Mouse (Mus musculus): ENCODE data around the gene Pdzrn3. TPM values are rescaled to one million over a fixed set of nuclear protein-coding genes. Genes with fewer than 3 reads are reported as not detected.

Gene Pdzrn3
- total and polyA plus RNA-seq, 3 experiments: 0.08 TPM; not detected in 2

- TF ChIP-seq TBP (IDR thresholded peaks at IDR 0.05; ENCODE audit: low read depth, low read length): peak; percentile 57; the same call in 1 of the 2 replicates
- 0 out of 2 replicates have a peak, but pooled peaks have one; percentile 14 for TF ChIP-seq BHLHE40 (IDR thresholded peaks at IDR 0.05; ENCODE audit: borderline replicate concordance, low read depth, low read length)
- no peak for TF ChIP-seq E2F4 (IDR thresholded peaks at IDR 0.05; ENCODE audit: borderline replicate concordance, low read depth, low read length)
- no peak for TF ChIP-seq ZMIZ1 (IDR thresholded peaks at IDR 0.05; ENCODE audit: low read depth, low read length)
- no peak; the same call in 1 of the 2 replicates for TF ChIP-seq NELFE (IDR thresholded peaks at IDR 0.05; ENCODE audit: low read depth, low read length)
- peak; percentile 77 for TF ChIP-seq TAL1 (IDR thresholded peaks at IDR 0.05; ENCODE audit: low read length)
- TF ChIP-seq CHD2 (IDR thresholded peaks at IDR 0.05; ENCODE audit: low read length): no peak
- TF ChIP-seq MYB (IDR thresholded peaks at IDR 0.05; ENCODE audit: low read depth, low read length): peak; percentile 33; the same call in 1 of the 2 replicates
- no peak for TF ChIP-seq JUND (IDR thresholded peaks at IDR 0.05; ENCODE audit: low read depth, low read length)
- TF ChIP-seq TCF12 (IDR thresholded peaks at IDR 0.05; ENCODE audit: low read depth, low read length): peak; percentile 84
- TF ChIP-seq NRF1 (IDR thresholded peaks at IDR 0.05; ENCODE audit: insufficient read depth, low read depth, low read length, poor library complexity, severe bottlenecking): no peak
- no peak for TF ChIP-seq MEF2A (IDR thresholded peaks at IDR 0.05; ENCODE audit: extremely low read depth, insufficient replicate concordance, low read depth, low read length, poor library complexity, severe bottlenecking)
- peak; percentile 70 for TF ChIP-seq ETS1 (IDR thresholded peaks at IDR 0.05; ENCODE audit: low read depth, low read length)
- TF ChIP-seq ZC3H11A (IDR thresholded peaks at IDR 0.05; ENCODE audit: low read depth, low read length): no peak
- no peak for TF ChIP-seq RAD21 (IDR thresholded peaks at IDR 0.05; ENCODE audit: low read depth, low read length)
These were observed 74.2 kb downstream of the Pdzrn3 start (continued) for GRCm38 (mm10) chr6:101303501-101303900.

- H3K27me3 ChIP-seq (ENCODE audit: control insufficient read depth in 1 of 2, insufficient read depth in 2 of 2, low read length in 2 of 2): no peaks in the 10 kb centered on the region
- H3K9ac ChIP-seq (ENCODE audit: control insufficient read depth, low read depth, low read length, poor library complexity, severe bottlenecking): no peak overlapping the region
- TF ChIP-seq JUND (IDR thresholded peaks at IDR 0.05; ENCODE audit: low read depth, low read length): no peak
- no peak for TF ChIP-seq MEF2A (IDR thresholded peaks at IDR 0.05; ENCODE audit: extremely low read depth, insufficient replicate concordance, low read depth, low read length, poor library complexity, severe bottlenecking)
- no peak for TF ChIP-seq MYB (IDR thresholded peaks at IDR 0.05; ENCODE audit: low read depth, low read length)
- peaks cover 15 to 39% of the 10 kb centered on the region in 2 experiments for H3K4me1 ChIP-seq (ENCODE audit: control insufficient read depth in 1 of 2, insufficient read depth in 2 of 2, low read length in 2 of 2)
- peaks cover 0 to 46% of the 10 kb centered on the region in 2 experiments; a peak in 2 of 4 replicates for H3K36me3 ChIP-seq (ENCODE audit: control insufficient read depth in 1 of 2, insufficient read depth in 2 of 2, low read length in 2 of 2)
- H3K4me3 ChIP-seq (ENCODE audit: control insufficient read depth in 1 of 2, insufficient read depth in 1 of 2, low read depth in 2 of 2, low read length in 2 of 2): no peak overlapping the region
- H3K79me2 ChIP-seq (ENCODE audit: control insufficient read depth, insufficient read depth, low read length, poor library complexity): no peaks in the 10 kb centered on the region; the same call in 1 of the 2 replicates
- H3K27ac ChIP-seq (ENCODE audit: control insufficient read depth, low read depth, low read length): no peak overlapping the region
- no peaks in the 10 kb centered on the region for H3K9me3 ChIP-seq (replicated peaks; ENCODE audit: insufficient read depth, low read length)
- DNase-seq (ENCODE audit: low read depth, low spot score): no peak
These were observed 76.5 kb downstream of the Pdzrn3 start for GRCm38 (mm10) chr6:101301154-101301553.

GRCm38 (mm10) chr6:101299434-101299833 lies 78.3 kb downstream of the Pdzrn3 start:
- Histone ChIP-seq H3K79me2 (ENCODE audit: control insufficient read depth, insufficient read depth, low read length, poor library complexity) (no peaks in the 10 kb centered on the region; the same call in 1 of the 2 replicates), H3K9ac (ENCODE audit: control insufficient read depth, low read depth, low read length, poor library complexity, severe bottlenecking) (no peak overlapping the region), H3K4me1 (ENCODE audit: control insufficient read depth in 1 of 2, insufficient read depth in 2 of 2, low read length in 2 of 2) (peaks cover 16 to 43% of the 10 kb centered on the region in 2 experiments), H3K36me3 (ENCODE audit: control insufficient read depth in 1 of 2, insufficient read depth in 2 of 2, low read length in 2 of 2) (peaks cover 0 to 46% of the 10 kb centered on the region in 2 experiments; a peak in 2 of 4 replicates), H3K27ac (ENCODE audit: control insufficient read depth, low read depth, low read length) (no peak overlapping the region), H3K9me3 (replicated peaks; ENCODE audit: insufficient read depth, low read length) (no peaks in the 10 kb centered on the region), H3K4me3 (ENCODE audit: control insufficient read depth in 1 of 2, insufficient read depth in 1 of 2, low read depth in 2 of 2, low read length in 2 of 2) (no peak overlapping the region), H3K27me3 (ENCODE audit: control insufficient read depth in 1 of 2, insufficient read depth in 2 of 2, low read length in 2 of 2) (no peaks in the 10 kb centered on the region)
- no peak for DNase-seq (ENCODE audit: low read depth, low spot score)
- TF ChIP-seq MAZ (IDR thresholded peaks at IDR 0.05; ENCODE audit: low read depth, low read length): no peak
